Mouse (Mus musculus) olfactory bulb, adult 2 months (tissue): ENCODE measurements around the gene Akt3. TPM values are rescaled to one million over a fixed set of nuclear protein-coding genes. Genes with fewer than 3 reads are reported as not detected.

ENCODE experiments used
- H3K27ac ChIP-seq: fragments of 200-500 bp; 2 replicates; pipeline ENCODE4 v1.5.1; 2012; ENCODE audit warnings: low read depth, low read length; ENCODE audit not compliant: insufficient read depth
- H3K4me1 ChIP-seq: fragments of 200-500 bp; 2 replicates; pipeline ENCODE4 v1.6.1; 2012; ENCODE audit warnings: low read length; ENCODE audit not compliant: control insufficient read depth, insufficient read depth
- H3K4me3 ChIP-seq: fragments of 200-500 bp; 2 replicates; pipeline ENCODE4 v1.5.1; 2012; ENCODE audit warnings: mild to moderate bottlenecking, low read depth, low read length, moderate library complexity; ENCODE audit not compliant: insufficient read depth
- CTCF ChIP-seq: fragments of 200-500 bp; IDR thresholded peaks from 2 replicates; pipeline ENCODE4 v1.5.1; 2012; ENCODE audit warnings: low read depth, mild to moderate bottlenecking, low read length, moderate library complexity; ENCODE audit not compliant: insufficient read depth
- POLR2A ChIP-seq: fragments of 200-500 bp; IDR thresholded peaks from 2 replicates; pipeline ENCODE4 v1.6.1; 2012; ENCODE audit warnings: mild to moderate bottlenecking, low read depth, low read length, moderate library complexity; ENCODE audit not compliant: insufficient read depth
- WGBS: fragments of 180-500 bp; shearing (Covaris S2); methylation state at CpG from one replicate; pipeline ENCODE4 v1.1.7; 2018; 5-methylcytosine and 5-hydroxymethylcytosine counted together
- polyA plus RNA-seq: library from polyadenylated mRNA; stranded (reverse); fragments of >200 nt; gene quantifications from 2 replicates; pipeline ENCODE4 v1.2.4, GENCODE M21; 2012; ENCODE audit warnings: low replicate concordance; ENCODE audit not compliant: missing spikeins, insufficient read depth, insufficient read length

The Akt3 gene
- polyA plus RNA-seq, 1 experiment, result 204 TPM

DNA sequence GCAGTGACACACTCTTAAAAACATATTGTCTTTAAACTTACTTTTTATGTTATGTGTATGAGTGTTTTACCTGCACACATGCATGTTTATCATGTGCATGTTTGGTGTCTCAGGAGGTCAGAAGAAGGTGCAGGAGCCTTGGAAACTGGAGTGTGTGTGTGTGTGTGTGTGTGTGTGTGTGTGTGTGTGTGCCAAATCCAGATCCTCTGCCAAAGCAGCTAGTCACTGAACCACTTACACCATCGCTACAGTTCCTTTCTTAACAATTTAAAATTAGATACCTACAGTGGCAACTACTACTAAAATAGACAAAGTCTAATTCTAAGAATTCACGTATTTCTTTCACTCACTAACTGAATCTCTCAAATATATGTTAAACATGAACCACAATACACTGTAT is 209.2 kb downstream of the Akt3 start:
- Histone ChIP-seq H3K27ac (no peak overlapping the region), H3K4me3 (no peak overlapping the region), H3K4me1 (no peaks in the 10 kb centered on the region)
- WGBS, result 64% methylated on average over 2 of the region's 2 CpGs
- TF ChIP-seq CTCF (no peak), POLR2A (no peak)

DNA sequence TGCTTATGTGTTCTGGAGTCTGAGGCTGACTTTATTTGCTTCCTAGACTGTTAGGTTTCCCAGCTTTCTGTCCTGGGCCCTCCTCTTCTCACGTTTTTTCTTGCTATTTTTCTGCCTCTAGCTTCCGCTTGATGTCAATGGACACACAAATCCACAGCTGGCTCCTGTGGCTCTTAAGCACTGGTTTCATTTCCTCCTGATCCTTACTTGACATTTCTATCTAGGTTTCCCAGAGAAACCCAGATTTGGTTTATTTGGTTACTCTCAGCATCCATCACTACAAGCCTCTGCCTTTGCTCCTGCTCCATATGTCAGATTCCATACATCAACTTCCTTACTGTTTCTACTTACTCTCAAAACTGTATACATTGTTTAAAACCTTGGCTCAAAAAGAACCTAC is 211.0 kb downstream of the Akt3 start:
- 76% methylated on average over 2 of the region's 2 CpGs for whole genome bisulfite sequencing
- TF ChIP-seq CTCF (no peak), POLR2A (no peak)
- Histone ChIP-seq H3K27ac (no peak overlapping the region), H3K4me3 (no peak overlapping the region), H3K4me1 (no peaks in the 10 kb centered on the region)

DNA sequence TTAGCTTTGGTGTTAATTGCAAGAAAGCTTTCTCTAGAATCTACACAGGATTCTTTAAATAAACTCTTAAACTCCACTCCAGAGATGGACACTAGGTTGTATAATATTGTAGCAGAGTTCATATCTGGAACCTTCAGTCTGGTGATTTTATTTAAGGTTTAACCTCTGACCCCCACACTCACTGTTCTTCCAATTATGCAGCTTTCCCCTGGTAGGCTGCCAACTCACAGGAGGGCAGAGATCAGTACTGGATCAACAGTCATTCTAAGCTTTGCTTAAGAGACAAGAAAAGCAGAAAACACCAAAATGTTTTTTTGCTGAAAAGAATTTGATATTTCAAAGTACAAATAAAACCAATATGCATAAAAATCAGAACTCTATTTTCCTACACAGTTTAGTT is 212.1 kb downstream of the Akt3 start:
- Histone ChIP-seq H3K4me1 (no peaks in the 10 kb centered on the region), H3K27ac (no peak overlapping the region), H3K4me3 (no peak overlapping the region)
- no peak for TF ChIP-seq CTCF
- TF ChIP-seq POLR2A, result no peak

DNA sequence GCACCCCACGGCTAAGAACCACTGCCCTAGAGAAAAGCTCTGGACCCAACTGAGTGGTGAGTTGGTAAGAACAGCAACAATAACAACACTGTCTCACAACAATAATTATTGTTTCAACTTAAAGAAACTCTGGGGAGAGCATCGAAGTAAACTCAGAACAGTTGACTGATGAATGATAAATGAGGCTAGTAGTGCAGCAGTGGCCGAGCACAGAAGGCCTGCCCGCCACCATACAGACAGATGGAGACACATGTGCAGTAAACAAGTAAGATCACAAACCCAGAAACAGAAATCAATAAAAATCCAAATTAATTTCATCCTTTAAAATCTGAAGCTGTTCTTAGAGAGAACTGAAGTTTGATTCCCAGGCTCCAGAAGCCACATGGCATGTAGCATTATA is 217.9 kb downstream of the Akt3 start:
- Histone ChIP-seq H3K4me1 (no peaks in the 10 kb centered on the region), H3K27ac (no peak overlapping the region), H3K4me3 (no peak overlapping the region)
- TF ChIP-seq POLR2A (no peak), CTCF (no peak)
- WGBS, result 56% methylated on average over 4 of the region's 4 CpGs

DNA sequence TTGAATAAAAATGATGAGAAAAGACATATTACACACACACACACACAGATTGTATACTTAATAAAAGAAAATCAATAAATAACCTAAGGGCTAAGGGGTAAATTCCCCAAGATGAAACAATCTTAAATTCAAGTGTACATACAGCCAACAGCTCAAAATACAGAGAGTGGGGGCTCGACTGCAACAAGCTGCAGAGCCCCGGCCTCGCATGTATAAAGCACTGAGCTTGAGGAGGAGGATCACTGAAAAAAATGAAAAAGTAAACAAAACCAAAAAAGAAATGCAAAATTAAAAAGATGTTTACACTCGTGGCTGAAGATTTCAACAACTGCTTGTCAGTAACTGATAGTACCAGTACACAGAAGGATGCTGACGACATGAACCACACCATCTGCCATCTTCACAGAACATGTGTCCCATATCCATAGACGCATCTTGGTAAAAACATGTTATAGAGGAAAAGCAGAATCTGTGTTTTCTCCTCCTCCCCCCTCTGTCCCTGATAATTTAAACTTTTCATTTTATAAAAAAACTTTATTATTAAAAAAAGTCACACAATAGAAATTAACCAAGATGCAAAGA is 218.8 kb downstream of the Akt3 start:
- Histone ChIP-seq H3K4me1 (no peaks in the 10 kb centered on the region), H3K27ac (no peak overlapping the region), H3K4me3 (no peak overlapping the region)
- 84% methylated on average over 6 of the region's 6 CpGs for WGBS
- TF ChIP-seq CTCF (no peak), POLR2A (no peak)

DNA sequence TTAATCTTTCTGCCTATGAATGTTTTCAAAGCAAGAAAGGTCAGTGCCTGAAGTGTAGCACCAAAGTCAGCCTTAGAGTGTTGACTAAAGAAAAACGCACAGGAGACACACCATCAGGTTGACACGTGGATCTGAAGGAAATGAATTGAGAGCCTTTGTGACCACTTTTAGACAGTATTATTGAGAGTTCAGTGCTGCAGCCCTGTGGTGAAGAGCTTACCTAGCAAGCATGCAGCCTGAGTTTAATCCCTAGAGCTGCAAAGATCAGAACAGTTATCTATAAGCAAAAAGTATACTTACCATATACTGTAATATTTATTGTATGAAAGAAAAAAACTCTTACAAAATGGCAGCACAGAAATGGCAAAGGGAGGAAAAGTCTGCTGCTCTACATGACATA is 219.6 kb downstream of the Akt3 start:
- no peak for TF ChIP-seq POLR2A
- TF ChIP-seq CTCF, result no peak
- Histone ChIP-seq H3K4me1 (no peaks in the 10 kb centered on the region), H3K27ac (no peak overlapping the region), H3K4me3 (no peak overlapping the region)
- WGBS, result 54% methylated on average over 2 of the region's 2 CpGs

DNA sequence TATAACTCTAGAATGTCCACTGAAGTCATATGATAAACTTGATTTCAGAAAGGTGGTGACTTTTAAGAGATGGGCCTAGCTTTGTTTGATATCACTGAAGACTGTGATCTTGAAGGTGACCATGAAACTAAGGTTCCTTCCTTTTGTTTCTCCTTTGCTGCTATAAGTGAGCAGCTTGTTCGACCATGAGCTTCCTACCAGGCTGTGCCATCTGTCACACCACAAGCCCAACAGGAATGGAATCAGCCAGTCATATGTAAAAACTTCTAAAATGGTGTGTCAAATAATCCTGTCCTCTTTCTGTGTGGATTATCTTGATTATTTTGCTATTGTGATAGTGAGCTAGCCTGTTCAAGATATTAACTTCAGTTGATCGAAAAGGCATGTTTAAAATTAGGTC is 222.5 kb downstream of the Akt3 start:
- no peak overlapping the region for H3K4me3 ChIP-seq
- WGBS, result 92% methylated on average over 2 of the region's 2 CpGs
- no peak overlapping the region for H3K27ac ChIP-seq
- TF ChIP-seq CTCF (no peak), POLR2A (no peak)
- no peaks in the 10 kb centered on the region for H3K4me1 ChIP-seq

DNA sequence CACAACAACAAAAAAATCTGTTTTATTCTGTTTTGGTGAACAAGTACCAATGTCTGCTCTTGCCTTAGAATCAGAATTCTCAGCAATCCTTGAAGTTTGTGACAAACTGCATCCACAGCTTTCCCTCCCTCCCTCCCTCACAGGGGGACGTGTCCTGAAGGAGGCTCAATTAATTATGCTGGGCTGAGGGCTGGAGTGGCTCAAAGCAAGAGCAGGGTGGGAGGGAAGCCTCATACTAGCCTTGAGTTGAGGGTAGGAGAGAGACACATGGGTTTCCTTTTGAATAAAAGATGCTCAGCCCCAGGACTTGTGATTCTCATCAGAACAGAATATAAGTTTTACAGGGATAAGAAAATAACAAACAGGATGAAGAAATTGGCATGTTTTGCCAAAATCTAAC is 225.8 kb downstream of the Akt3 start:
- no peaks in the 10 kb centered on the region for H3K4me1 ChIP-seq
- no peak overlapping the region for H3K4me3 ChIP-seq
- no peak for TF ChIP-seq CTCF
- no peak for TF ChIP-seq POLR2A
- no peak overlapping the region for H3K27ac ChIP-seq
- WGBS, result 60% methylated on average over 1 of the region's 1 CpGs

DNA sequence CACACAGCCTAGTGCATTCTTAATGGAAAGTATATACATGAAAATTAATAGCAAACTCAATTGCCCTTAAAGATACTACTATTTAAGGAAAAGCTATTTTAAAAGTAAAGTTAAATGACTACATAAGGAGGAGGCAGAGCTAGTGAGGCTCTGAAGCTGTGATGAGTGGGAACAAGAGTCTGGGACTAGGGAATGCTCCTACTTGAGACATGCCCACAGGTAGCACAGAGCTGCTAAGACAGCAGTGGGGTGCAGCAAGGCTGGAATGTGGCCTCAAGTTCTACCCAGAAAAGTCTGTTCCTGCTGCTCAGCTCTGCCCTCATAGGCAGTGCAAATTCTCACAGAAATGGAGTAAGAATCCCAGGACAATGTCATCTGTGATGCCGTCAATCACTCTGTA is 226.8 kb downstream of the Akt3 start:
- no peak overlapping the region for H3K27ac ChIP-seq
- TF ChIP-seq CTCF, result no peak
- no peak overlapping the region for H3K4me3 ChIP-seq
- WGBS, result 100% methylated on average over 1 of the region's 1 CpGs
- H3K4me1 ChIP-seq, result no peaks in the 10 kb centered on the region

DNA sequence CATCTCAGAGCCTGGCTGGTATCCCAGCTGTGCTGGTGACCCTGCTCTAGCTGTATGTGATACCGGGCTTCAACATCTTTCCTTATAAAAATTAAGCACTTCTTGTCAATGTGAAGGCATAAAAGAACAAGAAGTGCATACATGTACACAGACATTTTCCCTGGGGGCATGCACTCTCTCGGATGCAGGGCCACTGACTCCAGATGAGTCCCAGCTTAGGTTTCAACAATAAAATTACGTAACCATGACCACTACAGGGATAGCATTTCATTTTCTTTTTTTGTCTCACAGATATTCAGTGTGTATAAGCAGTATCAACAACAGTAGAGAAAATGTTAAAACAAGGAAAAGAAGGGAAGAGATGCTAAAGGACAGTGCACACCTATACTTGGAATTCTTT is 227.3 kb downstream of the Akt3 start:
- Histone ChIP-seq H3K27ac (no peak overlapping the region), H3K4me3 (no peak overlapping the region), H3K4me1 (no peaks in the 10 kb centered on the region)
- no peak for TF ChIP-seq POLR2A
- no peak for TF ChIP-seq CTCF
- WGBS, result 78% methylated on average over 3 of the region's 3 CpGs
